Mouse (Mus musculus): ENCODE measurements around the gene Fcnb. TPM values are rescaled to one million over a fixed set of nuclear protein-coding genes. Genes with fewer than 3 reads are reported as not detected.

Fcnb gene
- polyA plus RNA-seq, 1 experiment from 2014 or later: 57.0 TPM

- Histone ChIP-seq H3K27ac (ENCODE audit: low read depth) (no peak overlapping the region), H3K4me2 (ENCODE audit: low read depth, low read length) (no peak overlapping the region), H3K4me1 (ENCODE audit: insufficient read depth) (no peaks in the 10 kb centered on the region), H3K36me3 (replicated peaks; ENCODE audit: insufficient read depth, low read length) (no peaks in the 10 kb centered on the region), H3K4me3 (ENCODE audit: low read depth, low read length) (no peak overlapping the region), H3K9me3 (ENCODE audit: low read length) (no peaks in the 10 kb centered on the region), H3K27me3 (ENCODE audit: insufficient read depth, low read length) (peaks cover 6% of the 10 kb centered on the region; the same call in 1 of the 2 replicates), H3K9ac (replicated peaks) (no peak overlapping the region)
- TF ChIP-seq CTCF (IDR thresholded peaks at IDR 0.05; ENCODE audit: low read depth) (peak; percentile 51), EP300 (IDR thresholded peaks at IDR 0.05; ENCODE audit: low read depth) (no peak)
- 93% methylated on average over 9 of the region's 9 CpGs for WGBS (ENCODE audit: insufficient replicate concordance)
- no peak for DNase-seq
- ATAC-seq: no peak
Observed at GRCm38 (mm10) chr2:28120342-28120741, 35.7 kb upstream of the Fcnb start.

- no peaks in the 10 kb centered on the region for H3K36me3 ChIP-seq (replicated peaks; ENCODE audit: insufficient read depth, low read length)
- ATAC-seq (no peak), DNase-seq (no peak)
- TF ChIP-seq CTCF (IDR thresholded peaks at IDR 0.05; ENCODE audit: low read depth): no peak
- no peak for TF ChIP-seq EP300 (IDR thresholded peaks at IDR 0.05; ENCODE audit: low read depth)
- H3K4me1 ChIP-seq (ENCODE audit: insufficient read depth): no peaks in the 10 kb centered on the region
- H3K27me3 ChIP-seq (ENCODE audit: insufficient read depth, low read length): peaks cover 6% of the 10 kb centered on the region; the same call in 1 of the 2 replicates
- no peak overlapping the region for H3K27ac ChIP-seq (ENCODE audit: low read depth)
- H3K9me3 ChIP-seq (ENCODE audit: low read length): no peaks in the 10 kb centered on the region
- WGBS (ENCODE audit: insufficient replicate concordance): 63% methylated on average over 6 of the region's 6 CpGs
- H3K4me3 ChIP-seq (ENCODE audit: low read depth, low read length): no peak overlapping the region
- H3K4me2 ChIP-seq (ENCODE audit: low read depth, low read length): no peak overlapping the region
- H3K9ac ChIP-seq (replicated peaks): no peak overlapping the region
Observed at GRCm38 (mm10) chr2:28118518-28119116, 33.9 kb upstream of the Fcnb start.

- TF ChIP-seq CTCF (IDR thresholded peaks at IDR 0.05; ENCODE audit: low read depth) (no peak), EP300 (IDR thresholded peaks at IDR 0.05; ENCODE audit: low read depth) (no peak)
- H3K27me3 ChIP-seq (ENCODE audit: insufficient read depth, low read length): peaks cover 6% of the 10 kb centered on the region; the same call in 1 of the 2 replicates
- WGBS (ENCODE audit: insufficient replicate concordance): 53% methylated on average over 11 of the region's 11 CpGs
Observed at GRCm38 (mm10) chr2:28117490-28118308, 33.0 kb upstream of the Fcnb start.

GRCm38 (mm10) chr2:28108763-28109162 lies 24.1 kb upstream of the Fcnb start:
- H3K36me3 ChIP-seq (replicated peaks; ENCODE audit: insufficient read depth, low read length): no peaks in the 10 kb centered on the region
- no peak overlapping the region for H3K27ac ChIP-seq (ENCODE audit: low read depth)
- 55% methylated on average over 5 of the region's 5 CpGs for WGBS (ENCODE audit: insufficient replicate concordance)
- no peaks in the 10 kb centered on the region for H3K9me3 ChIP-seq (ENCODE audit: low read length)
- H3K4me3 ChIP-seq (ENCODE audit: low read depth, low read length): no peak overlapping the region
- TF ChIP-seq CTCF (IDR thresholded peaks at IDR 0.05; ENCODE audit: low read depth) (no peak), EP300 (IDR thresholded peaks at IDR 0.05; ENCODE audit: low read depth) (no peak)
- no peak for DNase-seq
- H3K9ac ChIP-seq (replicated peaks): no peak overlapping the region
- H3K4me2 ChIP-seq (ENCODE audit: low read depth, low read length): no peak overlapping the region
- no peak for ATAC-seq
- no peaks in the 10 kb centered on the region for H3K27me3 ChIP-seq (ENCODE audit: insufficient read depth, low read length)
- no peaks in the 10 kb centered on the region for H3K4me1 ChIP-seq (ENCODE audit: insufficient read depth)

More at GRCm38 (mm10) chr2:28117490-28118308, 33.0 kb upstream of the Fcnb start:
- no peaks in the 10 kb centered on the region for H3K9me3 ChIP-seq (ENCODE audit: low read length)
- no peak for ATAC-seq
- no peaks in the 10 kb centered on the region for H3K4me1 ChIP-seq (ENCODE audit: insufficient read depth)
- no peak overlapping the region for H3K9ac ChIP-seq (replicated peaks)
- no peak overlapping the region for H3K27ac ChIP-seq (ENCODE audit: low read depth)
- no peak overlapping the region for H3K4me3 ChIP-seq (ENCODE audit: low read depth, low read length)
- no peak overlapping the region for H3K4me2 ChIP-seq (ENCODE audit: low read depth, low read length)
- no peak for DNase-seq
- H3K36me3 ChIP-seq (replicated peaks; ENCODE audit: insufficient read depth, low read length): no peaks in the 10 kb centered on the region

GRCm38 (mm10) chr2:28106002-28106401 lies 21.3 kb upstream of the Fcnb start:
- peaks cover 8% of the 10 kb centered on the region for H3K4me1 ChIP-seq (ENCODE audit: insufficient read depth)
- H3K4me3 ChIP-seq (ENCODE audit: low read depth, low read length): no peak overlapping the region
- H3K36me3 ChIP-seq (replicated peaks; ENCODE audit: insufficient read depth, low read length): no peaks in the 10 kb centered on the region
- ATAC-seq: no peak
- no peaks in the 10 kb centered on the region for H3K9me3 ChIP-seq (ENCODE audit: low read length)
- TF ChIP-seq EP300 (IDR thresholded peaks at IDR 0.05; ENCODE audit: low read depth) (no peak), CTCF (IDR thresholded peaks at IDR 0.05; ENCODE audit: low read depth) (peak; percentile 73)
- H3K27ac ChIP-seq (ENCODE audit: low read depth): no peak overlapping the region
- no peak for DNase-seq
- no peak overlapping the region for H3K9ac ChIP-seq (replicated peaks)
- H3K27me3 ChIP-seq (ENCODE audit: insufficient read depth, low read length): no peaks in the 10 kb centered on the region
- H3K4me2 ChIP-seq (ENCODE audit: low read depth, low read length): no peak overlapping the region
- WGBS (ENCODE audit: insufficient replicate concordance): 67% methylated on average over 2 of the region's 2 CpGs

GRCm38 (mm10) chr2:28103653-28104052 lies 19.0 kb upstream of the Fcnb start:
- ATAC-seq (no peak), DNase-seq (no peak)
- WGBS (ENCODE audit: insufficient replicate concordance): 50% methylated on average over 2 of the region's 2 CpGs
- H3K4me3 ChIP-seq (ENCODE audit: low read depth, low read length): no peak overlapping the region
- H3K36me3 ChIP-seq (replicated peaks; ENCODE audit: insufficient read depth, low read length): no peaks in the 10 kb centered on the region; the same call in 1 of the 2 replicates
- TF ChIP-seq CTCF (IDR thresholded peaks at IDR 0.05; ENCODE audit: low read depth) (peak; percentile 42), EP300 (IDR thresholded peaks at IDR 0.05; ENCODE audit: low read depth) (no peak)
- no peaks in the 10 kb centered on the region for H3K9me3 ChIP-seq (ENCODE audit: low read length)
- peaks cover 20% of the 10 kb centered on the region for H3K4me1 ChIP-seq (ENCODE audit: insufficient read depth)
- no peak overlapping the region for H3K4me2 ChIP-seq (ENCODE audit: low read depth, low read length)
- H3K27me3 ChIP-seq (ENCODE audit: insufficient read depth, low read length): no peaks in the 10 kb centered on the region
- H3K27ac ChIP-seq (ENCODE audit: low read depth): no peak overlapping the region
- no peak overlapping the region for H3K9ac ChIP-seq (replicated peaks)
